Mouse (Mus musculus) stomach, postnatal 0 days (tissue): ENCODE measurements at regions not wholly inside any gene's neighbourhood (a gene's known extent, or its start where the extent isn't known, plus 50 kb on each side); places are given as distances from the start of the nearest gene placed in this dataset.

Experiments
- CTCF ChIP-seq: IDR thresholded peaks from 2 replicates; pipeline ENCODE4 v1.5.1; 2016; ENCODE audit warnings: antibody characterized with exemption, low read depth, mild to moderate bottlenecking, moderate library complexity
- EP300 ChIP-seq: optimal IDR thresholded peaks from 2 replicates; pipeline ENCODE3; 2016; ENCODE audit warnings: antibody characterized with exemption

GRCm38 (mm10) chr3:45602278-45602677, 224.1 kb downstream of the Pcdh10 start:
- no peak for TF ChIP-seq CTCF
- no peak for TF ChIP-seq EP300
